Mouse (Mus musculus) kidney, embryonic 15.5 days (tissue): Measurements from ENCODE around the gene Ppp1r21. TPM values are rescaled to one million over a fixed set of nuclear protein-coding genes. Genes with fewer than 3 reads are reported as not detected.

Experiments
- ATAC-seq: fragments of 200-750 bp; cut with Nextera tagmentation; replicated peaks from 2 replicates; pipeline ENCODE4 v1.8.0; 2017; ENCODE audit warnings: moderate TSS enrichment; ENCODE audit not compliant: low FRiP score
- H3K27ac ChIP-seq: fragments of 300-500 bp; sonication (generic); 2 replicates; pipeline ENCODE4 v1.5.1; 2015; ENCODE audit warnings: mild to moderate bottlenecking, inconsistent platforms
- H3K27me3 ChIP-seq: fragments of 300-500 bp; sonication (generic); 2 replicates; pipeline ENCODE4 v1.6.1; 2015; ENCODE audit warnings: inconsistent platforms
- H3K36me3 ChIP-seq: fragments of 300-500 bp; sonication (generic); 2 replicates; pipeline ENCODE4 v1.6.1; 2015; ENCODE audit warnings: inconsistent platforms
- H3K4me1 ChIP-seq: fragments of 300-500 bp; sonication (generic); 2 replicates; pipeline ENCODE4 v1.6.1; 2015; ENCODE audit warnings: inconsistent platforms
- H3K4me2 ChIP-seq: fragments of 300-500 bp; sonication (generic); 2 replicates; pipeline ENCODE4 v1.6.1; 2015; ENCODE audit warnings: moderate library complexity, mild to moderate bottlenecking, inconsistent platforms
- H3K4me3 ChIP-seq: fragments of 300-500 bp; sonication (generic); replicated peaks from 2 replicates; pipeline ENCODE4 v1.5.1; 2015; ENCODE audit warnings: mild to moderate bottlenecking, inconsistent platforms
- H3K9ac ChIP-seq: fragments of 300-500 bp; sonication (generic); 2 replicates; pipeline ENCODE4 v1.6.1; 2015; ENCODE audit warnings: mild to moderate bottlenecking, inconsistent platforms
- H3K9me3 ChIP-seq: fragments of 300-500 bp; sonication (generic); replicated peaks from 2 replicates; pipeline ENCODE4 v1.6.1; 2016; ENCODE audit warnings: inconsistent platforms
- WGBS: fragments of 180-500 bp; shearing (Covaris S2); methylation state at CpG from one replicate; pipeline ENCODE4 v1.1.7; 2015; ENCODE audit warnings: mixed read lengths; 5-methylcytosine and 5-hydroxymethylcytosine counted together
- polyA plus RNA-seq: library from polyadenylated mRNA; unstranded; fragments of >200 nt; fragmentation: Nextera tagmentation; extraction: Ambion mirVana; gene quantifications from 2 replicates; pipeline ENCODE4 v1.2.1, GENCODE M21; 2015

Gene Ppp1r21
- polyA plus RNA-seq, result 26.4 and 26.8 TPM in 2 replicates

DNA sequence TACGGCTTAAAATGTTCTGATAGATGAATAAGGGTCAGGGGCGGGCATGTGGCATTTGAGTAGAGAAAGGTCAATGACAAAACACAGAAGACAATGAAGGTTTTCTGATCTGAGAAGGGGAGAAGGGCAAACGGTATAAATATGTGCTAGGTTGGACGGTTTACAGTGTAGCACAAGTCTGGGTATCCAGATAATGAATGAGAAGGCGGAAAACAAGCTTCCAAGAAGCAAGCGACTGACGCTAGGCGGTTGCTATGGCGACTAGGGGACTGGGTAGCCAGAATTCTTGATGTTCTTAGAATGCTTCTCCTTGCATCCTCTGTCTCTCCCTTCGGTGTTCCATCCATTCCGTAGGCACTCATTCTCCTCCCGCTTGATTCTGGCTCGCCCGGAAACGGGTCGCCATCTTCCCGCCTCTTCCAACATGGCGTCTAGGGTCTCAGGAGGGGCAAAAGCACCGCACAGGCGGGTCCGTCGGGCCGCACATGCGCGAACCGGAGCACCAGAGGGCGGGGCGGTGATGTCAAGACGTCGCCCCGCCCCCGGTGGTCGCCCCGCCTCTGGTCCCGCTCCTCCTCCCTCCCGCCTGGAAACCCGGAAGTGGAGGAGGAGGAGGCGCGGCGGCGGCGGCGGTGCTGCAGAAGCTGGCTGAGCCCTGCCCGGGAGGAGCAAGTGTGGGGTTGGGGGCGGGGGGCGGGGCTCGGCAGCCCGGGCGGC is at the start of gene Ppp1r21:
Gene Ppp1r21, plus strand, starts transcription at position 600 of the 717 bp plus-strand sequence.
- 8% methylated on average over 40 of the region's 49 CpGs for WGBS
- no peaks in the 10 kb centered on the region for H3K9me3 ChIP-seq
- peak within 1 kb of the TSS; percentile 78 for H3K4me2 ChIP-seq
- H3K9ac ChIP-seq, result peak within 1 kb of the TSS; percentile 71
- ATAC-seq, result peak; percentile 97
- H3K27me3 ChIP-seq, result no peaks in the 10 kb centered on the region; the same call in 1 of the 2 replicates
- peak within 1 kb of the TSS; percentile 74 for H3K4me3 ChIP-seq
- peak within 1 kb of the TSS; percentile 78 for H3K27ac ChIP-seq
- peaks cover 9% of the 10 kb centered on the region; the same call in 1 of the 2 replicates for H3K4me1 ChIP-seq
- no peaks in the 10 kb centered on the region for H3K36me3 ChIP-seq

DNA sequence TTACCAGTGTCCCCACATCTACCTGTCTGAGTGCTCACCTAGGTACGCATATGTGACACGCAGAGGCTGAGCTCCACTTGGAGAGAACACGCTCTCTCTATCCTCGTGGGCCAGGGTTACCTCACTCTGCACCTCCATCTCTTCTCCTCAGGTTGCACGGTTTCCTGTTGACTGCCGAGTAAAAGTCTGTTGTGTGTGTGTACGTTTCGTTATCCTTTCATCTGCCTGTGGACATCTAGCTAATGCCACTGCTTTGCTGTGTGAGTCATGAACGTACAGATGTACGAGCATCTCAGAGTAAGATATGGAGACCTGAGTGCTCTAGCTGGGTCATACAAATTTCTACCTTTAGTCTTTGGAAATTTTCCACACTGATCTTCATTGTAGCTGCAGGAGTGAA is 49.5 kb upstream of the Ppp1r21 start:
- no peak overlapping the region for H3K27ac ChIP-seq
- H3K27me3 ChIP-seq, result no peaks in the 10 kb centered on the region
- no peak for ATAC-seq
- H3K9me3 ChIP-seq, result no peaks in the 10 kb centered on the region
- 90% methylated on average over 10 of the region's 10 CpGs for WGBS
- no peak overlapping the region for H3K9ac ChIP-seq
- no peak overlapping the region for H3K4me2 ChIP-seq
- H3K4me1 ChIP-seq, result no peaks in the 10 kb centered on the region
- no peak overlapping the region for H3K4me3 ChIP-seq
- peaks cover 13% of the 10 kb centered on the region for H3K36me3 ChIP-seq

DNA sequence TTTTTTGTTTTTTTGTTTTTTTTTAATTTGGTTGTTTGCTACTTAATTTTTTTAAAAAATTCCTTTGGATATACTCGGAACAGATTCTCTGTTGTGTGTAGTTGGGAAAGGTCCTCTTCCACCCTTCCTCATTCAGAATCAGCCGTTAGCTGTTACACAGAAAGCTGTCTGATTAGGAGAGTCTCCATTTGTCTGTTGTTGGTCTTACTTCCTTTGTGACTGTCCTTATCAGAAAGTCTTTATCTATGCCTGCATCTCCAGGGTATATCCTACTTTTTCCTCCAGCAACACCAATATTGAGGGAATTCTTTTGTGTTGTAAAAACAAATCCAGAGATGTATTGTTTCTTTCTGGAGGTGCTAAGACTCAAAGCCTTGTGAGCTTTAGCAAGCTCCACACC is 48.9 kb upstream of the Ppp1r21 start:
- 92% methylated on average over 2 of the region's 2 CpGs for WGBS
- Histone ChIP-seq H3K9ac (no peak overlapping the region), H3K36me3 (peaks cover 13% of the 10 kb centered on the region; the same call in 1 of the 2 replicates), H3K4me2 (no peak overlapping the region), H3K9me3 (no peaks in the 10 kb centered on the region), H3K4me1 (no peaks in the 10 kb centered on the region), H3K27ac (no peak overlapping the region), H3K27me3 (no peaks in the 10 kb centered on the region), H3K4me3 (no peak overlapping the region)
- no peak for ATAC-seq

DNA sequence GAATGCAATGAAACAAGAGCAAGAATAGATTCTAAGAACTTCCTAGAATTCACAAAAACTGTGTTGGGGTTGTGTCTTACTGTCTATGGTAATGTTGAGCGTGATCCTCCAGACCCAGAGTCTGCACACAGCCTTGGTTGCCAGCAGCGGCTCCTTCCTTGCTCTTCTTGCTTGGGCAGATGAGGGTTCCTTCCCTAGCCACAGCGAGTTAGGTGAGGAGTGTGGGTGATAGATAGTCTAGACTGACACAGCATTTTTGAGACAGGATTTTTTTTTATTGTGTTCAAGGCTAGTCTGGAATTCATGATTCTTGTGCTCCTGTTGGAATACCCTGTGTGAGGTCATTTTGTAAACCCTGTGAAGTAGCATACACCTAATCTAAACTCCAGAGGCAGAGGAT is 48.3 kb upstream of the Ppp1r21 start:
- Histone ChIP-seq H3K4me2 (no peak overlapping the region), H3K36me3 (peaks cover 13% of the 10 kb centered on the region), H3K4me3 (no peak overlapping the region), H3K27ac (no peak overlapping the region), H3K4me1 (no peaks in the 10 kb centered on the region), H3K9ac (no peak overlapping the region), H3K9me3 (no peaks in the 10 kb centered on the region), H3K27me3 (no peaks in the 10 kb centered on the region)
- no peak for ATAC-seq
- WGBS, result 90% methylated on average over 3 of the region's 3 CpGs

DNA sequence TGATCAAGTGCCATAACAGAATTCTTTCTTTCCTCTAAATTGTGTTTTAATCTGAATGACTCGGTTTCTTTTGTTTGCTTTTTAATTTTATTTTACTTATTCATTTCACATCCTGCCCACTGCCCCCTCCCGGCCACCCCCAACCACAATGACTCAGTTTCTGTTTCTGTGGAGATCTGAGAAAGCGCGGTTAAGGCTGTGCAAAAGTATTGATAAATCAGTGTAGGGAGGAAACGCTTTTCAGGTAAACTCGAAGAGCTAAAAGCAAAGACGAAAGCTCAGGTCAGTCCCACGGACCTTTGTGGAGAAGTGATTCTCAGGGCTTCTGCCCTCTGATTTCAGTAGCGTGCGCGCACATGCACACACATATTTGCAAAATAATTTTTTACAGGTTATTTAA is 45.4 kb upstream of the Ppp1r21 start:
- H3K4me2 ChIP-seq, result no peak overlapping the region
- no peaks in the 10 kb centered on the region for H3K9me3 ChIP-seq
- 93% methylated on average over 11 of the region's 11 CpGs for WGBS
- no peaks in the 10 kb centered on the region for H3K27me3 ChIP-seq
- peaks cover 14% of the 10 kb centered on the region for H3K36me3 ChIP-seq
- H3K9ac ChIP-seq, result no peak overlapping the region
- H3K4me3 ChIP-seq, result no peak overlapping the region
- no peak for ATAC-seq
- no peak overlapping the region for H3K27ac ChIP-seq
- H3K4me1 ChIP-seq, result no peaks in the 10 kb centered on the region

DNA sequence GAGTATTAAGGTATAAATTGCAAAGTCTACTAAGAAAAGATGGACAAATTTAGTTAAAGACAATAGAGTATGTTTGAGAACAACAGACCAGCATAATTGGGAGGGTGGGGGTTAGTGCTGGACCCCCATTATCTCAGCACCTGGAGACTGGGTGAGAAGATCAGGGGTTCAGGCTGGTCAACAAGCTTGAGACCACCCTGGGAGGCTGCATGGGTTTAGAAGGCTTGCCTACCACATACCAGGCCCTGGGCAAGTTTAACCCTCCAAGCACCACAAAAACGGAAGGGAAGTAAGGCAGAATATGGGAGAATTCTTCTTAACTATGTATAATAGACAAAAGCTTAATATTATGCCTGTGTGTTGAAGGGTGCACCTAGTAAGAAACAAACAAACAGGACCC is 45.0 kb upstream of the Ppp1r21 start:
- ATAC-seq, result no peak
- Histone ChIP-seq H3K9me3 (no peaks in the 10 kb centered on the region), H3K4me1 (no peaks in the 10 kb centered on the region), H3K4me3 (no peak overlapping the region), H3K36me3 (peaks cover 14% of the 10 kb centered on the region), H3K27me3 (no peaks in the 10 kb centered on the region), H3K27ac (no peak overlapping the region), H3K4me2 (no peak overlapping the region), H3K9ac (no peak overlapping the region)
- 88% methylated on average over 1 of the region's 1 CpGs for WGBS

DNA sequence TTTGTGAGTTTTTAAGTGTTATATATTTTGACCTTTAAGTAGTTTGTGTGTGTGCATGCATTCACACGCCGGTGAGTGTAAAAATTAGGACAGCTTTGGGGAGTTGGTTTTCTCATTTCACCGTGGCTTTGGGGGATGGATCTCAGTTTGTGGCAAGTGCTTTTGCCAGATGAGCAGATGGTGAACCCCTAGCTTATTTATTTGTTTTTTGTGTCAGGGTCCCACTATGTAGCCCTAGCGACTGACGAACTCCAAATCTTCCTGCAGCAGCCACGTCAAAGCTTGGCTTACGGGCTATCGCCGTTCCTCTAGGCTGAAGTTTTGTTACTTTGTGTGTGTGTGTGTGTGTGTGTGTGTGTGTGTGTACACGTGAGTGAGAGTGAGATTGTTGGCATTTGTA is 39.4 kb upstream of the Ppp1r21 start:
- no peak for ATAC-seq
- H3K4me3 ChIP-seq, result no peak overlapping the region
- no peak overlapping the region for H3K9ac ChIP-seq
- H3K9me3 ChIP-seq, result no peaks in the 10 kb centered on the region
- no peaks in the 10 kb centered on the region for H3K27me3 ChIP-seq
- peaks cover 37% of the 10 kb centered on the region for H3K36me3 ChIP-seq
- WGBS, result 93% methylated on average over 10 of the region's 10 CpGs
- no peak overlapping the region for H3K27ac ChIP-seq
- no peaks in the 10 kb centered on the region for H3K4me1 ChIP-seq
- H3K4me2 ChIP-seq, result no peak overlapping the region

DNA sequence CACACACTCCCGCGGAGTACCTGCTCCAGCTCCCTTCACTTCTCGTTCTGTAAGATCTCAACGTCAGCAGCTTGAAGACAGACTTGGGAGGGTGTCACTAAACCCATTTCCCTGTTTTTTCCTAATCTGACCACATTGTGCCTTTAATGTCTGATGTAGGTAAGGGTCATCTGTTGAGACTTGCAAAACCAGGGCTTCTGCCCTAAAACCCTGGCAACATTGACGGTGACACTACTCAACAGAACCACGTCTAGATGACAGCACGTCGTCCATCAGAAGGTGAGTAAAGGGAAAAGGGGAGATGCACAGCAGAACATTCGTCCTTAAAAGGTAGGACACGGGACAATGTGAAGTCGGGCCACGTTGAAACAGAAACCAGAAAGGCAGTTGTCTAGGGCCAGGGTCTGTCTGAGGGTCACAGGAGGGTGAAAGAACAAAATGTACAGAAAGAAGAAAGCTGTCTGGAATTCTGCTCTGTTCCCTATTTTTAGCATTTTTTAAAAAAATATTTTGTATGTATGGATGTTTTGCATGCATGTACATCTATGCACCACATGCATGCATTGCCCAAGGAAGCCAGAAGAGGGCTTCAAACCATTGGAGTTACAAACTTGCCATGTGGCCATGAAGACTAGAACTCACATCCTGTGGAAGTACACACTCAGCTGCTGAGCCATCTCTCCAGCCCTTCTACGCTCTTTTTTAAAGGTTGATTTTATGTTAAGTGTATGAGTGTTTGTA is 38.4 kb upstream of the Ppp1r21 start:
- Histone ChIP-seq H3K9ac (no peak overlapping the region), H3K4me1 (no peaks in the 10 kb centered on the region), H3K27me3 (no peaks in the 10 kb centered on the region), H3K27ac (no peak overlapping the region), H3K9me3 (no peaks in the 10 kb centered on the region), H3K4me2 (no peak overlapping the region), H3K36me3 (peaks cover 34% of the 10 kb centered on the region), H3K4me3 (no peak overlapping the region)
- 95% methylated on average over 13 of the region's 13 CpGs for WGBS
- no peak for ATAC-seq

DNA sequence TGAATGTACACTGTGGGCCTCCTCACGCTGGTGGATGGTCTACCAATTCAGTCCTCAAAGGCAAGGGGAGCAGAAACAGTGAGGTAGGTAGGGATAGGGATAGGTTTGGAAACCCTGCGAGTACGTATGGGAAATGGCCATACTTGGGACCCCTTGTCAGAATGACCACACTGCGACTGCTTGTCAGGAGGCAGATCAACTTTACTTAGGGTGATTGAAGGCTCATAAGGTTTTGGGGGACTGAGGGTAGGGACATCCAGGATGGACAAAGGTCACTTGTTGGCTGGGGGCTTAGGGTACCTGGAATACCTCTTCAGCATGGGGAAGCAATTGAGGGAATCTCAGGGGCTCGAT is 37.8 kb upstream of the Ppp1r21 start:
- 94% methylated on average over 5 of the region's 5 CpGs for WGBS

DNA sequence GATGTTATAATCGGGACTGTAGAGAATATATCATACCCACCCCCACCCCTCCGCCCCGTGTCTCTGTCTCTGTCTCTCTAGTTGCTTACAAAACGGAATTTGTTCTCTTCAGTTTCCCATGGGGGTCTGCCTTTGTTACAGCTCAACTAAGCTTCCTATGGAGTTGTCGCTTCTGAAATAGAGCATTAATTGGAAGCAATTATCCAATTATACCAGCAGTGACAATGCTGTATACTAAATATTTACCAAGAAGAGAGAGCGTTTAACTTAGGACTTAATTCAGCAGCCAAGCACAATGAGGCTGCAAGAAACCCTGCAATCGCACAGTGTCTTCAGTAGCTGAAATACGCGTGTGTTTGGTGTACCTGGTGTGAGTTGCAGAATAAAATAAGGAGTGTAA is 36.4 kb upstream of the Ppp1r21 start:
- Histone ChIP-seq H3K4me3 (no peak overlapping the region), H3K4me2 (no peak overlapping the region), H3K27ac (no peak overlapping the region), H3K9me3 (no peaks in the 10 kb centered on the region), H3K36me3 (peaks cover 27% of the 10 kb centered on the region), H3K4me1 (no peaks in the 10 kb centered on the region), H3K27me3 (no peaks in the 10 kb centered on the region), H3K9ac (no peak overlapping the region)
- ATAC-seq, result no peak
- 85% methylated on average over 9 of the region's 9 CpGs for WGBS

More for the DNA sequence above, 37.8 kb upstream of the Ppp1r21 start:
- Histone ChIP-seq H3K4me3 (no peak overlapping the region), H3K27ac (no peak overlapping the region), H3K4me1 (no peaks in the 10 kb centered on the region), H3K9ac (no peak overlapping the region), H3K27me3 (no peaks in the 10 kb centered on the region), H3K9me3 (no peaks in the 10 kb centered on the region), H3K36me3 (peaks cover 31% of the 10 kb centered on the region), H3K4me2 (no peak overlapping the region)
- no peak for ATAC-seq

DNA sequence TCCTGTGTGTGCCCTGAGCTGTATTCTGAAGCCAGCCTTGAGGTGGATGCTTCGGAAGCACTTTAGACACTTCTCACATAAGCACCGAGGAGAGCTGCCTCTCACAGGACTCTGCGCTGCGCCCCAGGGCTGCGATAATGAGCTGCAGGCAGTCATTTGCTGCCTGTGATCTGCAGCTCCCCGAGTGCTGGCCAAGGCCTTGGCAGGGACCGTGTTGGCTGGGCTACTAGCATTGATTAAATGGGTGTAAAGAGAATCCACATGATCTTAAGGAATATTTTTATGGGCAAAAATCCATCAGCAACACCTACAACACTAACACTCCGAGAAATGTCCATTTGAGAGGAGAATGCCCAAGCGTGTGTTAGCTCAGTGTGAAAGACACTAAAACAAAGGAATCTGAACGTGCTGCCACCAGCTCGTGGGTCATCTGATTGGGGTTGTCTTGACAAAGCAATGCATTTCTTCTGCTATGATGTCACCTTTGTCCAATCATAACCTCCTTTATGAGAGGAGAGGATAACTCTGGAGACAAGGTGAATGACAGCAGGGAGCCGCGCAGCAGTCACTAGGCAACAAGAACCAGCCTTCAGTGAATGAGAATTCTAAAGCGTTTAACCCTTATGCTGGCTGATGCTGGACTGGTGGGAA is 35.7 kb upstream of the Ppp1r21 start:
- H3K4me2 ChIP-seq, result no peak overlapping the region
- H3K4me3 ChIP-seq, result no peak overlapping the region
- ATAC-seq, result no peak
- H3K4me1 ChIP-seq, result no peaks in the 10 kb centered on the region
- no peak overlapping the region for H3K27ac ChIP-seq
- H3K9me3 ChIP-seq, result no peaks in the 10 kb centered on the region
- WGBS, result 78% methylated on average over 14 of the region's 14 CpGs
- H3K27me3 ChIP-seq, result no peaks in the 10 kb centered on the region
- H3K9ac ChIP-seq, result no peak overlapping the region
- peaks cover 27% of the 10 kb centered on the region for H3K36me3 ChIP-seq

DNA sequence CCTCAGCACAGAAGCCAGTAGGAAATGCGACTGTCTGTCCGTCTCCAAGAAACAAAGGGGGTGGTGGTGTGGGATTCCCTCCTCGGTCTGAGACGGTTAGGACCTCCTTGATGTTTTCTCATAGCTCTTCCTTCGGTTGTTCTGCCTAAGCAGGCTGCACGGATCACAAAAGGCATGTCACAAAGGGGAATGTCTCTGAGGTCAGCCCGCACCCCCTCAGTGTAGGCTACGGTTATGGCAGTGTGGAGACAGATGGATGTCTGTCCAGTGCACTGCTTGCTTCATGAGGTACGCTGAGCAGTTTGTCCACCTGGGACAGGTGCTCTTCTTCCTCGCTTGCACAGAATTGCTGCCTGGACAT is 35.2 kb upstream of the Ppp1r21 start:
- H3K4me1 ChIP-seq, result no peaks in the 10 kb centered on the region
- peaks cover 27% of the 10 kb centered on the region for H3K36me3 ChIP-seq
- no peaks in the 10 kb centered on the region for H3K9me3 ChIP-seq
- no peak overlapping the region for H3K4me2 ChIP-seq
- no peak overlapping the region for H3K27ac ChIP-seq
- ATAC-seq, result no peak
- WGBS, result 86% methylated on average over 10 of the region's 10 CpGs
- H3K27me3 ChIP-seq, result no peaks in the 10 kb centered on the region
- no peak overlapping the region for H3K4me3 ChIP-seq
- no peak overlapping the region for H3K9ac ChIP-seq
